Mouse (Mus musculus): ENCODE measurements around the gene Pitx1.

GRCm38 (mm10) chr13:55870001-55870400 is 34.0 kb upstream of the Pitx1 start:
- TF ChIP-seq GATA1 (IDR thresholded peaks at IDR 0.05; ENCODE audit: borderline replicate concordance, low read length) (no peak), FLI1 (IDR thresholded peaks at IDR 0.05; ENCODE audit: low read length) (no peak)

Data from megakaryocyte, embryonic 14.5 days (primary cell).